Mouse (Mus musculus) gastrocnemius, postnatal 25 days (tissue): ENCODE results near the gene Mrgbp. TPM values are rescaled to one million over a fixed set of nuclear protein-coding genes. Genes with fewer than 3 reads are reported as not detected.

Experiments used
- DNase-seq: peaks from one replicate; pipeline ENCODE4 v3.0.0; 2022
- total RNA-seq, 2 experiments: library from RNA; stranded (reverse); gene quantifications; 1 replicate in 1 of 2; 2 replicates in 1 of 2; pipeline ENCODE4 v1.2.3; 2021

Mrgbp gene
- total RNA-seq, 2 experiments from 2014 or later: 4.1 to 4.5 TPM

GRCm38 (mm10) chr2:180589123-180589831 lies 8.2 kb downstream of the Mrgbp start, which contains the start of gene Ogfr:
TSS of gene Ogfr (plus strand) at chr2:180589245.
- DNase-seq: peak; percentile 80

- DNase-seq: no peak
Observed at GRCm38 (mm10) chr2:180597490-180597889, 16.4 kb downstream of the Mrgbp start, which contains the start of gene Col9a3. TSS of gene Col9a3 (plus strand) at chr2:180597790.

GRCm38 (mm10) chr2:180598157-180598705 lies 17.1 kb downstream of the Mrgbp start:
- DNase-seq: no peak

GRCm38 (mm10) chr2:180600569-180601021 lies 19.5 kb downstream of the Mrgbp start:
- no peak for DNase-seq

GRCm38 (mm10) chr2:180604781-180605180 lies 23.7 kb downstream of the Mrgbp start:
- no peak for DNase-seq

- no peak for DNase-seq
Observed at GRCm38 (mm10) chr2:180610283-180610682, 29.2 kb downstream of the Mrgbp start.

- no peak for DNase-seq
Observed at GRCm38 (mm10) chr2:180611882-180612281, 30.8 kb downstream of the Mrgbp start.

Other genes with a start within 250 kb of the Mrgbp start
- not detected for gene Gata5, start 246.6 kb upstream of the Mrgbp start, total RNA-seq
- gene Slco4a1, start 125.1 kb upstream of the Mrgbp start, total RNA-seq: not detected
- not detected for gene Ntsr1, start 81.3 kb upstream of the Mrgbp start, total RNA-seq
- 10 to 100 TPM; 20.0 to 23.6 TPM for gene Ogfr, start 7.9 kb downstream of the Mrgbp start, total RNA-seq
- under 1 TPM; 0.16 to 0.59 TPM for gene Col9a3, start 16.5 kb downstream of the Mrgbp start, total RNA-seq
- under 1 TPM in 1 of 2 experiments, not detected in 1; 0.18 TPM for gene Tcfl5, start 61.4 kb downstream of the Mrgbp start, total RNA-seq
- 10 to 100 TPM; 14.6 to 16.2 TPM for gene Dido1, start 128.7 kb downstream of the Mrgbp start, total RNA-seq
- gene Gid8, start 128.8 kb downstream of the Mrgbp start, total RNA-seq: 10 to 100 TPM; 31.8 to 34.4 TPM
- gene Slc17a9, start 144.0 kb downstream of the Mrgbp start, total RNA-seq: under 1 TPM; 0.20 to 0.48 TPM
- not detected for gene Bhlhe23, start 195.6 kb downstream of the Mrgbp start, total RNA-seq